Mouse (Mus musculus) MEL (cell line): ENCODE measurements around the gene Ptpn9. TPM values are rescaled to one million over a fixed set of nuclear protein-coding genes. Genes with fewer than 3 reads are reported as not detected.
A peak's percentile ranks its signal among the peaks of the same experiment; 100 is the strongest.

Experiments used
- DNase-seq: peaks from one replicate; pipeline ENCODE4 v3.0.0; 2011; ENCODE audit warnings: low read depth, low spot score
- H3K27ac ChIP-seq: 2 replicates; pipeline ENCODE4 v1.5.1; 2012; ENCODE audit warnings: low read depth, mild to moderate bottlenecking, control low read depth, low read length, moderate library complexity; ENCODE audit not compliant: control insufficient read depth
- H3K27me3 ChIP-seq, 2 experiments: fragments of 150-350 bp in 1 of 2; sonication (generic) in 1 of 2; 2 replicates each; pipeline ENCODE4 v1.6.1; 2012; ENCODE audit warnings: low read length in 2 of 2, mild to moderate bottlenecking in 2 of 2, improper control_type of control experiment in 1 of 2, moderate library complexity in 1 of 2; ENCODE audit not compliant: insufficient read depth in 2 of 2, control insufficient read depth in 1 of 2
- H3K36me3 ChIP-seq, 2 experiments: 2 replicates each; pipeline ENCODE4 v1.6.1; 2012 to 2014; ENCODE audit warnings: low read length in 2 of 2, improper control_type of control experiment in 1 of 2, inconsistent platforms in 1 of 2, mild to moderate bottlenecking in 1 of 2; ENCODE audit not compliant: insufficient read depth in 2 of 2, control insufficient read depth in 1 of 2
- H3K4me1 ChIP-seq, 2 experiments: fragments of 150-350 bp in 1 of 2; sonication (generic) in 1 of 2; 2 replicates each; pipeline ENCODE4 v1.6.1; 2012; ENCODE audit warnings: low read length in 2 of 2, improper control_type of control experiment in 1 of 2, mild to moderate bottlenecking in 1 of 2; ENCODE audit not compliant: insufficient read depth in 2 of 2, control insufficient read depth in 1 of 2
- H3K4me3 ChIP-seq, 2 experiments: fragments of 150-350 bp in 1 of 2; sonication (generic) in 1 of 2; 2 replicates each; pipeline ENCODE4 v1.5.1; 2012; ENCODE audit warnings: low read depth in 2 of 2, low read length in 2 of 2, mild to moderate bottlenecking in 2 of 2, moderate library complexity in 2 of 2, control low read depth in 1 of 2, improper control_type of control experiment in 1 of 2; ENCODE audit not compliant: control insufficient read depth in 1 of 2, insufficient read depth in 1 of 2
- H3K79me2 ChIP-seq: 2 replicates; pipeline ENCODE4 v1.6.1; 2012; ENCODE audit warnings: mild to moderate bottlenecking, low read length, moderate library complexity; ENCODE audit not compliant: control insufficient read depth, poor library complexity, insufficient read depth
- H3K9ac ChIP-seq: 2 replicates; pipeline ENCODE4 v1.6.1; 2012; ENCODE audit warnings: low read depth, mild to moderate bottlenecking, control low read depth, low read length, moderate library complexity; ENCODE audit not compliant: control insufficient read depth, poor library complexity, severe bottlenecking
- H3K9me3 ChIP-seq: fragments of 150-350 bp; sonication (generic); replicated peaks from 2 replicates; pipeline ENCODE4 v1.6.1; 2012; ENCODE audit warnings: mild to moderate bottlenecking, low read length, improper control_type of control experiment, moderate library complexity; ENCODE audit not compliant: insufficient read depth
- CTCF ChIP-seq, 3 experiments: IDR thresholded peaks in 2 of 3; conservative IDR thresholded peaks in 1 of 3; 2 replicates each; pipeline ENCODE4 v1.5.1; 2011 to 2012; ENCODE audit warnings: low read length in 3 of 3, low read depth in 2 of 3, mild to moderate bottlenecking in 2 of 3, improper control_type of control experiment in 1 of 3, inconsistent platforms in 1 of 3, mixed read lengths in 1 of 3, moderate library complexity in 1 of 3; ENCODE audit not compliant: control insufficient read depth in 1 of 3, insufficient read depth in 1 of 3, poor library complexity in 1 of 3, severe bottlenecking in 1 of 3
- E2F4 ChIP-seq: IDR thresholded peaks from 2 replicates; pipeline ENCODE4 v1.6.1; 2011; ENCODE audit warnings: low read depth, low read length, improper control_type of control experiment, borderline replicate concordance
- ELF1 ChIP-seq: IDR thresholded peaks from 2 replicates; pipeline ENCODE4 v1.6.1; 2014; ENCODE audit warnings: low read depth, mild to moderate bottlenecking, inconsistent platforms, low read length, improper control_type of control experiment, moderate library complexity
- ETS1 ChIP-seq: IDR thresholded peaks from 2 replicates; pipeline ENCODE4 v1.6.1; 2012; ENCODE audit warnings: low read depth, mild to moderate bottlenecking, inconsistent platforms, low read length, improper control_type of control experiment, moderate library complexity
- MAFK ChIP-seq: IDR thresholded peaks from 2 replicates; pipeline ENCODE4 v1.6.1; 2011; ENCODE audit warnings: low read depth, mild to moderate bottlenecking, low read length, improper control_type of control experiment, borderline replicate concordance
- MAX ChIP-seq: IDR thresholded peaks from 2 replicates; pipeline ENCODE4 v1.6.1; 2011; ENCODE audit warnings: low read length, improper control_type of control experiment
- MYB ChIP-seq: IDR thresholded peaks from 2 replicates; pipeline ENCODE4 v1.6.1; 2011; ENCODE audit warnings: mild to moderate bottlenecking, low read depth, low read length, improper control_type of control experiment
- POLR2AphosphoS2 ChIP-seq: IDR thresholded peaks from 2 replicates; pipeline ENCODE4 v1.6.1; 2011; ENCODE audit warnings: low read length, improper control_type of control experiment
- RAD21 ChIP-seq: IDR thresholded peaks from 2 replicates; pipeline ENCODE4 v1.6.1; 2011; ENCODE audit warnings: mild to moderate bottlenecking, low read depth, low read length, improper control_type of control experiment
- RCOR1 ChIP-seq: IDR thresholded peaks from 2 replicates; pipeline ENCODE4 v1.6.1; 2012; ENCODE audit warnings: low read depth, mild to moderate bottlenecking, inconsistent platforms, low read length, improper control_type of control experiment
- SMC3 ChIP-seq: IDR thresholded peaks from 2 replicates; pipeline ENCODE4 v1.6.1; 2011; ENCODE audit warnings: low read depth, low read length, improper control_type of control experiment
- TAL1 ChIP-seq: IDR thresholded peaks from 2 replicates; pipeline ENCODE4 v1.6.1; 2012; ENCODE audit warnings: mild to moderate bottlenecking, inconsistent platforms, low read length, moderate library complexity, mixed read lengths
- UBTF ChIP-seq: IDR thresholded peaks from 2 replicates; pipeline ENCODE4 v1.6.1; 2012; ENCODE audit warnings: low read depth, mild to moderate bottlenecking, inconsistent platforms, low read length, improper control_type of control experiment, moderate library complexity, borderline replicate concordance; ENCODE audit not compliant: insufficient read depth
- ZC3H11A ChIP-seq: IDR thresholded peaks from 2 replicates; pipeline ENCODE4 v1.6.1; 2012; ENCODE audit warnings: low read depth, mild to moderate bottlenecking, inconsistent platforms, low read length, improper control_type of control experiment
- ZKSCAN1 ChIP-seq: IDR thresholded peaks from 2 replicates; pipeline ENCODE4 v1.6.1; 2012; ENCODE audit warnings: low read depth, mild to moderate bottlenecking, inconsistent platforms, low read length, improper control_type of control experiment, moderate library complexity
- ZMIZ1 ChIP-seq: IDR thresholded peaks from 2 replicates; pipeline ENCODE4 v1.6.1; 2012; ENCODE audit warnings: low read depth, mild to moderate bottlenecking, inconsistent platforms, low read length, improper control_type of control experiment, moderate library complexity
- ZNF384 ChIP-seq: IDR thresholded peaks from 2 replicates; pipeline ENCODE4 v1.6.1; 2012; ENCODE audit warnings: low read depth, mild to moderate bottlenecking, inconsistent platforms, low read length, improper control_type of control experiment
- polyA plus RNA-seq, 2 experiments: library from polyadenylated mRNA; stranded (reverse) in 1 of 2; unstranded in 1 of 2; fragments of >175 nt in 1 of 2; fragments of >200 nt in 1 of 2; gene quantifications; 2 replicates each; pipeline versions ENCODE4 v1.2.1 to v1.2.4; 2012; ENCODE audit warnings: low replicate concordance in 2 of 2, low read depth in 1 of 2; ENCODE audit not compliant: insufficient read length in 2 of 2, insufficient read depth in 1 of 2, missing spikeins in 1 of 2
- total RNA-seq: library from RNA; depleted of rRNA; stranded (reverse); fragments of 300-350 nt; gene quantifications from 2 replicates; pipeline ENCODE4 v1.2.3, GENCODE M21; 2012

Ptpn9 gene
- total and polyA plus RNA-seq, 3 experiments, result 10.6 to 24.3 TPM; not detected in 1

DNA sequence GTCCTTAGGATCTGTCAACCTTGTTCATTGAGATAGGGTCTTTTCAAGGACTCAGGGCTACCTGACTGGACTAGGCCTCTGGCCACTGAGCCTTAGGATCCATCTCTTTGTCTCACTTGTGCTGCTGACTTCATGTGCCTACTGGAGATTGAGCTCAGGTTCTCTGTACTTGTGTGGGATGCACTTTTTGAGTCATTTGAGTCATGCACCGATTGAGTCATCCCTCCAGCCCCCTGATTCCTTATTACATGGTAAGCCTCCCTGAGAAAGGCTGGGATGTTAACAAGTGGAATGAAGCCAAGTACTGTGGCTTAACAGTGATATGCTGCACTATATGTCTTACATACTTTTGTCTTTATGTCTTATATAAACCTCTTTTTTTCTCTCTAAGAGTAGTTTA is 37.0 kb downstream of the Ptpn9 start:
- TF ChIP-seq ZNF384 (no peak), ELF1 (no peak), ZC3H11A (no peak), POLR2AphosphoS2 (no peak), MYB (no peak), TAL1 (no peak)
- H3K9me3 ChIP-seq, result no peaks in the 10 kb centered on the region
- no peak overlapping the region for H3K9ac ChIP-seq
- peaks cover 0 to 15% of the 10 kb centered on the region in 2 experiments; a peak in 2 of 4 replicates for H3K36me3 ChIP-seq
- no peak overlapping the region for H3K4me3 ChIP-seq
- DNase-seq, result no peak
- no peaks in the 10 kb centered on the region for H3K27me3 ChIP-seq
- H3K4me1 ChIP-seq, result no peaks in the 10 kb centered on the region
- H3K79me2 ChIP-seq, result no peaks in the 10 kb centered on the region
- H3K27ac ChIP-seq, result no peak overlapping the region

DNA sequence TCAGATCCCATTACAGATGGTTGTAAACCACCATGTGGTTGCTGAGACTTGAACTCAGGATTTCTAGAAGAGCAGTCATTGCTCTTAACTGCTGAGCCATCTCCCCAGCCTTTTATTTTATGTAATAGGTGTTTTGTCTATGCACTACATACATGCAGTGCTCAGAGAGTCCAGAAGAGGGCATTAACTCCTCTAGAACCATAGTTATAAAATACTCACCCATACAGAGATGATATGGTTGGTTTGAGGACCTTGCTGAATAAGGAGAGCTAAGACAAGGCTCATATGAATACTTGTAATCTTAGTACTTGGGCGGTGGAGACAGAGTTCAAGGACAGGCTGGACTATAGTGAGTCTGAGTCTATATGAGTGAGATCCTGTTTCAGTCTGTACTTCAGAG is 61.5 kb downstream of the Ptpn9 start:
- TF ChIP-seq RCOR1, result no peak
- TF ChIP-seq CTCF (IDR thresholded peaks at IDR 0.05 in 2 of 3, conservative IDR thresholded peaks at IDR 0.05 in 1 of 3; ENCODE audit: control insufficient read depth in 1 of 3, insufficient read depth in 1 of 3, low read depth in 2 of 3, low read length in 3 of 3, poor library complexity in 1 of 3, severe bottlenecking in 1 of 3), result peak in 2 of 3 experiments; percentile 44 to 66; a peak in 4 of 6 replicates
- TF ChIP-seq ZKSCAN1, result no peak
- TF ChIP-seq ZC3H11A, result peak; percentile 60
- TF ChIP-seq SMC3, result peak; percentile 76
- TF ChIP-seq RAD21, result peak; percentile 59
- peak; percentile 75 for DNase-seq
- Histone ChIP-seq H3K27me3 (no peaks in the 10 kb centered on the region), H3K9me3 (no peaks in the 10 kb centered on the region), H3K27ac (no peak overlapping the region), H3K9ac (no peak overlapping the region), H3K79me2 (no peaks in the 10 kb centered on the region), H3K36me3 (0 out of 4 replicates have a peak, but pooled peaks cover 0 to 2% of the 10 kb centered on the region in 2 experiments), H3K4me3 (no peak overlapping the region), H3K4me1 (no peaks in the 10 kb centered on the region)

DNA sequence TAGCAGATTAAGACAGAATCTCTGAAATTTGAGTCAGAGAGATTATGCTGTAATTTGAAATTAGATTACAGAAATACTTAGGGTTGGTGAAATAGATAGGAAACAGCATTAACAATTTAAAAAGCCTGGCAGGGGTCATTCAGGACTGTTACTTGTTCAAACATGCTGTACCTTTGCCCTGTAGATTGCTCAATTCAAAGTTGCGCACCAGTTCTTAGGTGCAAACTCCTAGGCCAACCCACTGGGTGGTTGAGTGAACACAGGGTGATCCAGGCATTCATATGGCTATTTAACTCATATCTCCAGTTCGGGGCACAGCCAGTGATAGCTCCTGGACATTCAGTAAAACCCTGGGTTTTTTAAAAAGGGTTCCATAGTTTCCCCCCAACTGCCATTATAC is 69.4 kb downstream of the Ptpn9 start:
- Histone ChIP-seq H3K27ac (no peak overlapping the region), H3K79me2 (no peaks in the 10 kb centered on the region)

More for the DNA sequence above, 69.4 kb downstream of the Ptpn9 start:
- TF ChIP-seq ZMIZ1, result no peak
- TF ChIP-seq E2F4, result no peak
- TF ChIP-seq MYB, result no peak
- TF ChIP-seq ZC3H11A, result no peak
- no peak for TF ChIP-seq UBTF
- TF ChIP-seq MAX, result no peak
- TF ChIP-seq ELF1, result no peak
- TF ChIP-seq MAFK, result no peak
- no peak for TF ChIP-seq TAL1
- TF ChIP-seq ETS1, result no peak
- Histone ChIP-seq H3K36me3 (peaks cover 0 to 3% of the 10 kb centered on the region in 2 experiments; a peak in 2 of 4 replicates), H3K27me3 (no peaks in the 10 kb centered on the region), H3K4me3 (no peak overlapping the region), H3K9me3 (no peaks in the 10 kb centered on the region), H3K4me1 (no peaks in the 10 kb centered on the region), H3K9ac (no peak overlapping the region)
- DNase-seq, result no peak
